Comparison of ENCODE assay signal across 14 mouse cellular contexts in the genomic region with DNA sequence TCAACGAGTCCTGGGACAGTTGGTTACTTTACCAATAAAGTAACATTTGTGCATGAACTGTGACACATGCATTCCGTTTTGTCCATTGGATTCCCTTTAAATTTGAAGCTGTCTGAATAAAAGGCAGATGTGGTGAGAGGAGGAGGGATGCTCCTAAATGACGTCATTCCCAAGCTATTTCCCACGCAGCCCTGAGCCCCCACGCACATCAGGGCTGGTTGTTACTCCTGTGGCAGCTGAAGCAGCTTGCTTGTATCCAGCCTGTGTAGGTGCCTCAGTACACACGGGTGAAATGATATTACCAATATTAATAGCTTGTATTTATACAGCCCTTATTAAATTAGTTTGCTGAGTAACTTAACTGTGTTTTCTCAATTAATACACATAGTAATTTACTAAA.
"Had no signal": no experiment of that assay in that cellular context is flagged by ENCODE, and none has a peak within 500 bp of the region (broad histone marks: within the 10 kb centered on the region; RNA-seq: fewer than 3 reads in every experiment).

No protein-coding gene starts in this region.

- H3K27me3 ChIP-seq: megakaryocyte, embryonic 14.5 days; midbrain, embryonic 12.5 days; midbrain, embryonic 15.5 days; neural tube, embryonic 12.5 days; stomach, embryonic 15.5 days had no signal

- ATAC-seq: midbrain, embryonic 15.5 days had no signal

- H3K36me3 ChIP-seq: midbrain, embryonic 12.5 days; midbrain, embryonic 15.5 days; neural tube, embryonic 12.5 days; stomach, embryonic 15.5 days had no signal

- H3K4me3 ChIP-seq: megakaryocyte, embryonic 14.5 days; midbrain, embryonic 12.5 days; midbrain, embryonic 15.5 days; neural tube, embryonic 12.5 days; stomach, embryonic 15.5 days had no signal

- H3K27ac ChIP-seq: macrophage; midbrain, embryonic 12.5 days; midbrain, embryonic 15.5 days; neural tube, embryonic 12.5 days; stomach, embryonic 15.5 days; stomach, postnatal 0 days had no signal

- DNase-seq: lung, adult 18-20 months; lung, embryonic 14.5 days; lung, postnatal 10 days; right cerebral cortex, postnatal 14 days; thymus, adult 2 months; thymus, postnatal 25 days; thymus, postnatal 4 days had no signal

- H3K4me1 ChIP-seq: megakaryocyte, embryonic 14.5 days; neural tube, embryonic 12.5 days; stomach, embryonic 15.5 days had no signal

- H3K9ac ChIP-seq: lung, embryonic 14.5 days; midbrain, embryonic 12.5 days; midbrain, embryonic 15.5 days; neural tube, embryonic 12.5 days; stomach, embryonic 15.5 days had no signal

- H3K4me2 ChIP-seq: lung, embryonic 14.5 days; midbrain, embryonic 12.5 days; midbrain, embryonic 15.5 days; neural tube, embryonic 12.5 days; stomach, embryonic 15.5 days had no signal

- H3K9me3 ChIP-seq: megakaryocyte, embryonic 14.5 days; midbrain, embryonic 12.5 days; midbrain, embryonic 15.5 days; neural tube, embryonic 12.5 days; stomach, embryonic 15.5 days had no signal
